Mouse (Mus musculus): ENCODE data around the gene Nlrp9c.
"Not testable (repeated sequence)": the region's sequence is repeated elsewhere in the genome, so short reads cannot be mapped to it uniquely, and the experiment has no call there.

Nlrp9c gene

DNA sequence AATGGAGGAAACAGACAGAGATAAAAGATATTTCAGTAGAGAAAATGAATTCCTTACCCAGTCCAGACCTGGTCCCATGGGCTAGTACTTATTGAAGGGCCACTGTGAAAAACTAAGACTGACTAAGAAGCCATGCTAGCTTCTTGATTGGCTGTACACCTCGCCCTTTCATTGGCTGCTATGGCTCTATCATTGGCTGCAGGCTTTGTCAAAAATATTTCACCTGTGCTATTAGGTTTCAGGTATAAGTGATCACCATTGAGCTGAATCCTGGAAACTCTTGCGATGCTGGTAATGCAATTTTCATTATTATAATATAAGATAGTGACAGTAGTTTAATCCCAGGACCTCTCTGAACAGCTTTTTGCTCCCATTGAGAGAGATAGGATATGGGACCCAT, at the start of gene Nlrp9c:
Gene Nlrp9c, minus strand, starts transcription at position 101 of the 400 bp plus-strand sequence.
- not testable (repeated sequence) for DNase-seq

DNA sequence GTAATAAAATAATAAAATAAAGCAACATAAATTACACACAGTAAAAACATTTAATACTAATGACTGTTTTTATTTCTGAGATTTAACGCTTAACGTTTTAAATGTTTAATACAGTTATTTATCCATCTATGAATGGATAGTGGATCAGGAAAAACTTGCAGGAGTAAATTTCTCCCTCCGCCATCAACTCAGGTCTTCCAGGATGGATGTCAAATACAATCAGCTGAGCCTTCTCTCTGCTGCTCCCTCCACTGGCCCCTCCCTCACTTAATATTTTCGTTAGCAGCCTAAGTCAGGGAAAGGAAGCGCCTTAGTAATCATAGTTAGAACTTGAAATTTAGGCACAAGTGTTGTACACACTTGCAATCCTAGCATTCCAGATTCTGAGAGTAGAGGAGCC, 31.3 kb upstream of the Nlrp9c start, which contains the start of gene Nlrp4a:
Gene Nlrp4a, plus strand, starts transcription at position 301 of the 400 bp plus-strand sequence.
- no peak for DNase-seq

DNA sequence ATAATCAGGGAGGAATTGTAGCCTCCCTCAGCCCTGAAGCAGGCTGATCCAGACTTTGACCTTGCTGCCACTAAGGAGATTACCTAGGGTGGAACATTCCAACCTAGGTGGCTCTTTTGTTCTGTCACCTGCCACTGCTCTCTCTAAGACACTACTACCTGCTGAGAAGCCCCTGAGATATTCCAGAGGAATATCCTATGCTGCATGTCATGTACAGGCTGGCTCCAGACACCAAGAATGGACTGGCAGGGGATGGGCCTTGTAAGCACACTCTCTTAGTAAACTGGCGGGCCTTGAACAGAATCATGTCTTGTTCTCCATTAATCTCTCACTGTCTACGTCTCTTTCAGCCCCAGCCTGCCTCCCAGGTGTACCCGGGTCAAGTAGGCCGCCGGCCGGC, 11.7 kb downstream of the Nlrp9c start:
- DNase-seq, result not testable (repeated sequence)

DNA sequence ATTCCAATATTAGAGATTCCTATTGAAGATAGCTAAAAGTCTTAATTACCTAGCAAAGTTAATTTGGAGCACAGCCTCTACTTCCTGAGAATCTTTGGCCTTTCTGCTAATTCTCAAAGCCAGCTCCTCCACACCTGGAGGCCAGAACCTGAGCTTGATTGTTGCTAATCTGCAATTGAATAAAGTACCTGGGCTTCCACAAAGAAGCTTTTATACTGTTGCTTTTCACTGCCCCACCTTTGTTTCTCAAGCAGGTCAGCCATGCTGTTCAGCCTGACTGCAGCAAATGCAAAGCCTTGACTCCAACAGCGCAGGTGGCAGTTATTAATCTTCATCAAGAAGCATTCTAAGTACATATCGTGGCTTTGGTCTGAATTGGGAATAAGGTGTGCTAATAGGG, 12.4 kb downstream of the Nlrp9c start:
- not testable (repeated sequence) for DNase-seq

- not testable (repeated sequence) for DNase-seq
These were observed 16.8 kb downstream of the Nlrp9c start for GRCm38 (mm10) chr7:26386691-26387090.

DNA sequence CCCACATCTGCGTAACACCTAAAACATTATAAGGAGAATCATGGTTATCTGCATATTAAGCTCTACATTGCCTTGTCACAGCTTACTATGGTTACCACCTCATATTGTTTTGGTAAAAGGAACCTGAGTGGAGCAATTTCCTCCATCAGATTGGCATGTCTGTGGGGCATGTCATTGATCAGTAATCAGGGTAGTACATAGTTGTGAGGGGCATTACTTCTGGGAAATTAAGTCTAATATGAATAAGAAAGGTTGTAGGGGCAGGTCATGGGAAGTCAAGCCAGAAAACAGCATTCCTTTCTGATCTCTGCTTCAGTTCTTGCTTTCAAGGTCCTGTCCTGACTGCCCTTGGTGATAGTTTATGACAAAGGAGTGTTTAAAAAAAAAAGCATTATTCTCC, 22.7 kb downstream of the Nlrp9c start:
- DNase-seq, result no peak

- not testable (repeated sequence) for DNase-seq
These were observed 30.3 kb downstream of the Nlrp9c start for GRCm38 (mm10) chr7:26373221-26373620.

GRCm38 (mm10) chr7:26356719-26357118, 46.8 kb downstream of the Nlrp9c start:
- DNase-seq, result not testable (repeated sequence)

GRCm38 (mm10) chr7:26352258-26352657, 51.2 kb downstream of the Nlrp9c start:
- not testable (repeated sequence) for DNase-seq

DNA sequence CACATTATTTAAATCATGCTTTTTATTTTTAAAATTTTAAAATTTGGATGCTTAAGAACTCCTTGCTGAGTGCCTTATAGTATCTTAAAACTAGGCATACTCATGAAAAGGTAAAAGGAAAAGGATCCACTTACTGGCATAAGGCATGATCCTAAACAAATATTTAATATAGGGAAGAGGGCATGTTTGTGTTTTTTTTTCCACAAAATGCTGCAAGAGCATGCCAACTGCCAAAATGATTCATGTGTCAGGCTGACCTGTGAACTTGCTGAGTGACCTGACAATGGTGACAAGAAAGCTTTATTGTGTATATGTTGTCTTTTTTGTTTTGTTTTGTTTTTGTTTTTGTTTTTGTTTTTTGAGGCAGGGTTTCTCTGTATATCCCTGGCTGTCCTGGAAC, 53.3 kb downstream of the Nlrp9c start:
- not testable (repeated sequence) for DNase-seq

GRCm38 (mm10) chr7:26320361-26320760, 83.1 kb downstream of the Nlrp9c start:
- DNase-seq, result not testable (repeated sequence)

- DNase-seq, result not testable (repeated sequence)
These were observed 87.7 kb downstream of the Nlrp9c start for GRCm38 (mm10) chr7:26315809-26316208.

GRCm38 (mm10) chr7:26315194-26315593, 88.3 kb downstream of the Nlrp9c start:
- DNase-seq, result not testable (repeated sequence)

DNA sequence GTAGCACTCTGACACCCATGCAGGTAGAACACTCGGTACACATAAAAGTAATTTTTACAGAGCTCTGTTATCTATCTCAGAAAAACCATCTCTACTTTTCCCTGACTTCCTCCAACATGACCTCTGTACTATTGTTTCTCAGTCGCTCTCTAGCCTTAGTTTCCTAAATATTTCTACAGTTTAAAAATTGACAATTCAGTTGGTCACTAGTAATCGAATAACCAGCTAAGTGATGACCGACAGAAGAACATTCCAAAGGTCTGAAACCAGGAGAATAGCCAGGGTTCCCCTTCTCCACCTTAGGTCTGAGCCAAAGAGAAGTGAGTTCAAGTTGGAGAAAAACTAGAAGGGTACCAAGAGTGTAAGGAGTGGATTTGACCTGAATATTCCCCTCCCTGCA, 91.7 kb downstream of the Nlrp9c start:
- DNase-seq, result not testable (repeated sequence)

DNA sequence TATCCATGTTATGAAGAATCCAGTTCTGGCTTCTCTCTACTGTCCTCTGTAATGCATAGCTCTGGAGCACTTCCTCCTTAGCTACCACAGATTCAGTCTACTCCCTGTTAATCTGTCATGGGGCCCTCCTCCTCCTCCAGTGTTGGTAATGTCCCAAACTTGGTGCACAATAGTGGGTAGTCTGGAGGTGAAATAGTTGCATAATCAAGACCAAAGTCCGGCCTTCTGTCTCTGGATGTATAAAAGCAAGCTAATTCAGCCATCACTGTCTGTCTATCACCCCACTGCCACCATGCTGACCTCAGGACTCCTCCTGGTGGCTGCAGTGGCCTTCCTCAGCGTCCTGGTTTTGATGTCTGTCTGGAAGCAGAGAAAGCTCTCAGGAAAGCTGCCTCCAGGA, 96.6 kb downstream of the Nlrp9c start, which contains the start of gene Cyp2a4:
Gene Cyp2a4, plus strand, starts transcription at position 244 of the 400 bp plus-strand sequence.
- DNase-seq, result peak; percentile 18

GRCm38 (mm10) chr7:26303429-26304166, 99.9 kb downstream of the Nlrp9c start:
- not testable (repeated sequence) for DNase-seq

Measured in kidney, adult 11 months (tissue).